Mouse (Mus musculus) neural tube, embryonic 13.5 days (tissue): ENCODE results near the gene Dvl2. TPM values are rescaled to one million over a fixed set of nuclear protein-coding genes. Genes with fewer than 3 reads are reported as not detected.

Experiments used
- ATAC-seq: fragments of 200-750 bp; cut with Nextera tagmentation; 2 replicates; pipeline ENCODE4 v1.8.0; 2017; ENCODE audit warnings: low read depth, mild to moderate bottlenecking, moderate TSS enrichment, moderate library complexity
- H3K27ac ChIP-seq: fragments of 300-500 bp; sonication (generic); replicated peaks from 2 replicates; pipeline ENCODE4 v1.5.1; 2015; ENCODE audit warnings: moderate library complexity, mild to moderate bottlenecking, inconsistent platforms
- H3K27me3 ChIP-seq: fragments of 300-500 bp; sonication (generic); 2 replicates; pipeline ENCODE4 v1.6.1; 2015; ENCODE audit warnings: mild to moderate bottlenecking, inconsistent platforms
- H3K36me3 ChIP-seq: fragments of 300-500 bp; sonication (generic); 2 replicates; pipeline ENCODE4 v1.6.1; 2015; ENCODE audit warnings: mild to moderate bottlenecking, inconsistent platforms
- H3K4me1 ChIP-seq: fragments of 300-500 bp; sonication (generic); replicated peaks from 2 replicates; pipeline ENCODE4 v1.6.1; 2015; ENCODE audit warnings: inconsistent platforms
- H3K4me2 ChIP-seq: fragments of 300-500 bp; sonication (generic); 2 replicates; pipeline ENCODE4 v1.6.1; 2015; ENCODE audit warnings: inconsistent platforms, mild to moderate bottlenecking, moderate library complexity
- H3K4me3 ChIP-seq: fragments of 300-500 bp; sonication (generic); 2 replicates; pipeline ENCODE4 v1.5.1; 2015; ENCODE audit warnings: mild to moderate bottlenecking, inconsistent platforms
- H3K9ac ChIP-seq: fragments of 300-500 bp; sonication (generic); 2 replicates; pipeline ENCODE4 v1.6.1; 2015; ENCODE audit warnings: moderate library complexity, mild to moderate bottlenecking, inconsistent platforms
- H3K9me3 ChIP-seq: fragments of 300-500 bp; sonication (generic); 2 replicates; pipeline ENCODE4 v1.6.1; 2016; ENCODE audit warnings: inconsistent platforms
- WGBS: fragments of 180-500 bp; shearing (Covaris S2); methylation state at CpG from one replicate; pipeline ENCODE4 v1.1.7; 2015; 5-methylcytosine and 5-hydroxymethylcytosine counted together
- polyA plus RNA-seq: library from polyadenylated mRNA; unstranded; fragments of >200 nt; fragmentation: Nextera tagmentation; extraction: Ambion mirVana; gene quantifications from 2 replicates; pipeline ENCODE4 v1.2.1, GENCODE M21; 2015

Gene Dvl2
- polyA plus RNA-seq, 1 experiment from 2014 or later, result 26.7 TPM

GRCm38 (mm10) chr11:69998567-69999491, 1.6 kb upstream of the Dvl2 start:
- Histone ChIP-seq H3K27me3 (no peaks in the 10 kb centered on the region), H3K27ac (0 out of 2 replicates have a peak overlapping the region, but pooled peaks have one; percentile 61), H3K36me3 (peaks cover 37% of the 10 kb centered on the region), H3K9ac (no peak overlapping the region), H3K4me3 (peak overlapping the region; percentile 92), H3K9me3 (no peaks in the 10 kb centered on the region), H3K4me2 (peak overlapping the region; percentile 65; the same call in 1 of the 2 replicates), H3K4me1 (peaks cover 63% of the 10 kb centered on the region)
- WGBS, result 92% methylated on average over 27 of the region's 27 CpGs
- ATAC-seq, result no peak

DNA sequence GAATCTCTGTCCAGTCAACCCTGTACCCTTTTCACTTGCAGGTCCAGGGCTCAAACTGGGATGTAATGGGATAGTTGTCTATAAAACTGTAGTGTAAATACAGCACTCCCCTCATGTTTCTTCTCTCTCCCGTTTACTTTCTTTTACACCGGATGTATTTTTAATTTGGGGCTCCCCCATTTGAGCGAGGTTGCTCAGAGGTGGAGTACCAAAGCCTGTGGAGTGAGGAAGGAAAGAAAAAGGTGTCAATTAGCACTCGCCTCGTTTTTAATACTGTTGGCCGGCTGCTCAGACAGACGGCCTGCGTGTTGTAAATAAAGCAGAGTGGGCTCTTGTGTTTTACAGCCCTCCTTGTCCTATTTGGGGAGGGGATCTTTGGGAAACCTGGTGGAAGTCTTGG, 729 bp upstream of the Dvl2 start:
- Histone ChIP-seq H3K4me1 (peaks cover 63% of the 10 kb centered on the region), H3K36me3 (peaks cover 31% of the 10 kb centered on the region), H3K4me3 (peak overlapping the region; percentile 92), H3K27ac (peak overlapping the region; percentile 61), H3K9ac (no peak overlapping the region), H3K4me2 (peak overlapping the region; percentile 95), H3K9me3 (no peaks in the 10 kb centered on the region), H3K27me3 (no peaks in the 10 kb centered on the region)
- 73% methylated on average over 8 of the region's 8 CpGs for WGBS
- no peak for ATAC-seq

GRCm38 (mm10) chr11:70001159-70001558, 764 bp downstream of the Dvl2 start:
- Histone ChIP-seq H3K27ac (peak overlapping the region; percentile 95), H3K4me2 (peak overlapping the region; percentile 95), H3K36me3 (peaks cover 44% of the 10 kb centered on the region), H3K4me3 (peak overlapping the region; percentile 92), H3K27me3 (no peaks in the 10 kb centered on the region), H3K9ac (peak overlapping the region; percentile 89), H3K4me1 (peaks cover 65% of the 10 kb centered on the region), H3K9me3 (no peaks in the 10 kb centered on the region)
- WGBS, result 15% methylated on average over 8 of the region's 8 CpGs
- no peak for ATAC-seq

GRCm38 (mm10) chr11:70001865-70002264, 1.5 kb downstream of the Dvl2 start:
- H3K9me3 ChIP-seq, result no peaks in the 10 kb centered on the region
- peak overlapping the region; percentile 95 for H3K4me2 ChIP-seq
- H3K4me1 ChIP-seq, result peaks cover 65% of the 10 kb centered on the region
- ATAC-seq, result no peak
- peaks cover 51% of the 10 kb centered on the region for H3K36me3 ChIP-seq
- peak overlapping the region; percentile 89 for H3K9ac ChIP-seq
- H3K4me3 ChIP-seq, result peak overlapping the region; percentile 92
- H3K27ac ChIP-seq, result no peak overlapping the region
- no peaks in the 10 kb centered on the region for H3K27me3 ChIP-seq

DNA sequence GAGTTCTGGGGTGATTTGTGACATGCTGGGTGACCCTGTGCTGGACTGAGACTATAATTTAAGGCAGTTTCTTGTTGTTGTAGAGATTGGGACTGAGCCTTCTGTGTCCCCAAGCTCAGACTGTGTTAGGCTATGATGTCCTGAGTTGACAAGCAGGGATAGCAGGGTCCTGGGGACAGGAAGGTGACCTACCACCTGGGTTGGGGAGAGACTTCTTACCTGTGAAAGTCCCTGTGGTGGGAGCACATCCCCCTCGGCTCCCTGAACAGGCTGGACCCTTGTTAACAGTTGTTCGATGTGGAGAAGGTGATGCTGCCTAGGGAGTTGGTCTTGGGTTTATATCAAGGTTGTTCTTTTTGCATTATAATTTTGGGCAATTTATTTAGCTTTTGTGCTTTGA, 2.1 kb downstream of the Dvl2 start:
- Histone ChIP-seq H3K27me3 (no peaks in the 10 kb centered on the region), H3K36me3 (peaks cover 57% of the 10 kb centered on the region), H3K4me3 (peak overlapping the region; percentile 92), H3K4me1 (peaks cover 62% of the 10 kb centered on the region), H3K9ac (peak overlapping the region; percentile 53), H3K9me3 (no peaks in the 10 kb centered on the region), H3K27ac (no peak overlapping the region), H3K4me2 (peak overlapping the region; percentile 95)
- no peak for ATAC-seq
- 88% methylated on average over 2 of the region's 2 CpGs for WGBS

DNA sequence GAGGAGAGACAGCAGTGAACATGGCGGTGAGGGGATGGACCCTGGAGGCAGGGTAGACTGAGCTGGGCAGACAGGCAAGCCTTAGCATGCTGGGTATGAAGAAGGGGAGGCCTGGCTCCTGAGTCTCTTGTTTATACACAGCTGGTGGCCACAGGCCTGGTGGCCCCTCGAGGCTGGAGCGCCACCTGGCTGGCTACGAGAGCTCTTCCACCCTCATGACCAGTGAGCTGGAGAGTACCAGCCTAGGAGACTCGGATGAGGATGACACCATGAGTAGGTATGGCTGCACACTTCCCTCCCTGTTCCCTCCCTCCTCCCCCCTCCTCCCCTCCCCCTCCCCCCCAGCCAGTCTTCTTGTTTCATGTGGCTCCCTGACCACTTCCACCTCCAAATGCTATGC, 5.1 kb downstream of the Dvl2 start:
- peaks cover 40% of the 10 kb centered on the region for H3K4me1 ChIP-seq
- H3K4me3 ChIP-seq, result no peak overlapping the region
- H3K27me3 ChIP-seq, result no peaks in the 10 kb centered on the region
- no peak overlapping the region for H3K4me2 ChIP-seq
- 54% methylated on average over 5 of the region's 5 CpGs for WGBS
- no peaks in the 10 kb centered on the region for H3K9me3 ChIP-seq
- H3K27ac ChIP-seq, result no peak overlapping the region
- ATAC-seq, result no peak
- H3K36me3 ChIP-seq, result peaks cover 64% of the 10 kb centered on the region
- H3K9ac ChIP-seq, result no peak overlapping the region

GRCm38 (mm10) chr11:70010033-70010432, 9.6 kb downstream of the Dvl2 start:
- WGBS, result 90% methylated on average over 6 of the region's 6 CpGs
- peaks cover 93% of the 10 kb centered on the region for H3K36me3 ChIP-seq

GRCm38 (mm10) chr11:70010548-70010947, 10.2 kb downstream of the Dvl2 start:
- H3K27ac ChIP-seq, result no peak overlapping the region
- no peak for ATAC-seq
- 87% methylated on average over 12 of the region's 12 CpGs for WGBS
- no peak overlapping the region for H3K4me3 ChIP-seq
- no peaks in the 10 kb centered on the region for H3K27me3 ChIP-seq
- H3K9me3 ChIP-seq, result no peaks in the 10 kb centered on the region
- peaks cover 87% of the 10 kb centered on the region for H3K36me3 ChIP-seq
- 0 out of 2 replicates have a peak overlapping the region, but pooled peaks have one; percentile 5 for H3K9ac ChIP-seq
- peaks cover 13% of the 10 kb centered on the region for H3K4me1 ChIP-seq
- no peak overlapping the region for H3K4me2 ChIP-seq

More at GRCm38 (mm10) chr11:70010033-70010432, 9.6 kb downstream of the Dvl2 start:
- Histone ChIP-seq H3K4me1 (peaks cover 13% of the 10 kb centered on the region), H3K27me3 (no peaks in the 10 kb centered on the region), H3K27ac (no peak overlapping the region), H3K4me3 (no peak overlapping the region), H3K4me2 (no peak overlapping the region), H3K9ac (no peak overlapping the region), H3K9me3 (no peaks in the 10 kb centered on the region)
- no peak for ATAC-seq

- Histone ChIP-seq H3K27ac (no peak overlapping the region), H3K36me3 (peaks cover 83% of the 10 kb centered on the region), H3K4me2 (no peak overlapping the region), H3K4me1 (peaks cover 13% of the 10 kb centered on the region), H3K4me3 (no peak overlapping the region), H3K27me3 (no peaks in the 10 kb centered on the region), H3K9me3 (no peaks in the 10 kb centered on the region), H3K9ac (0 out of 2 replicates have a peak overlapping the region, but pooled peaks have one; percentile 5)
- 80% methylated on average over 10 of the region's 10 CpGs for WGBS
- no peak for ATAC-seq
Observed at GRCm38 (mm10) chr11:70010961-70011360, 10.6 kb downstream of the Dvl2 start.

DNA sequence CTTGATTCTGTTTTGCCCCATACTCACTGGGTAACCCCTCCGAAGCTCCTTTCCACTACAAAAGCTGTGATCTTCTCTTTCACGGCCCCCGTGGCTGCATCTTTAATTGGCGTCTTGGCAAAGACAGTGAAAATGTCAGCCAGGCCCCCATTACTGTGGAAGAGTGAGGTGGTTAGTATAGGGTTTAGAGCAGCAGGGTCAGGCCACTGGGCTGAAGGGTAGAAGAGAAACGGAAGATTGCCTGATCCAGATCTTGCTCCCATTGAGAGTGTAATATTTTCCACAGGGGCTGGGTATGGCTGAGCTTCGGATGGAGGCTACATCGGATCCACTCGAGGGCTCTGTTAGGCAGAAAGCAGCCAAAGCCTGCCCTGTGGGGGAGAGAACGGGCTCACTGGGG, 12.5 kb downstream of the Dvl2 start:
- Histone ChIP-seq H3K4me2 (no peak overlapping the region), H3K4me3 (no peak overlapping the region), H3K4me1 (peaks cover 23% of the 10 kb centered on the region), H3K36me3 (peaks cover 64% of the 10 kb centered on the region), H3K9me3 (no peaks in the 10 kb centered on the region), H3K9ac (no peak overlapping the region), H3K27me3 (no peaks in the 10 kb centered on the region), H3K27ac (no peak overlapping the region)
- ATAC-seq, result no peak
- 86% methylated on average over 9 of the region's 9 CpGs for WGBS

- H3K27me3 ChIP-seq, result no peaks in the 10 kb centered on the region
- no peaks in the 10 kb centered on the region for H3K9me3 ChIP-seq
- no peak for ATAC-seq
- WGBS, result 86% methylated on average over 3 of the region's 3 CpGs
- H3K9ac ChIP-seq, result no peak overlapping the region
- H3K4me3 ChIP-seq, result no peak overlapping the region
- peaks cover 59% of the 10 kb centered on the region for H3K36me3 ChIP-seq
- no peak overlapping the region for H3K4me2 ChIP-seq
- H3K27ac ChIP-seq, result no peak overlapping the region
- H3K4me1 ChIP-seq, result peaks cover 26% of the 10 kb centered on the region
Observed at GRCm38 (mm10) chr11:70013408-70013807, 13.0 kb downstream of the Dvl2 start.

DNA sequence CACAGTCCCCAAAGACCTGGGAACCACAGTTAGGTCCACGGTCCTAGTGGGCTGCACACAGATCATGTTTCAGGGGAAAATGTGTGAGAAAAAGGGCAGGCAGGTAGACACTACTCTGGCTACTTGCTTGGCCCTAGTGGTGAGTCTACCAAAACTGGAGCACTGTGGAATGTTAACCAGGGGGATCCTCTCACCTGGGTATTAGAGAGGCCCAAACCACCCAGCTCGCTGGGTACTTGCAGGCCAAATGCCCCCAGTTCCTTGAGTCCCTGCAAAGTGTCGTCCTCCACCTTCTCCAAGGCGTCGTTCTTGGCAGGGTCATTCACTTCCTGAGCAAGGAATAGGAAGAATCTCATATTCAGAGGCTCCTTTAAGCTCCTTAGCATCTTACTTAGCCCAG, 13.7 kb downstream of the Dvl2 start:
- peaks cover 52% of the 10 kb centered on the region for H3K36me3 ChIP-seq
- H3K27ac ChIP-seq, result no peak overlapping the region
- no peaks in the 10 kb centered on the region for H3K27me3 ChIP-seq
- ATAC-seq, result no peak
- no peaks in the 10 kb centered on the region for H3K9me3 ChIP-seq
- H3K4me2 ChIP-seq, result peak overlapping the region; percentile 72
- 64% methylated on average over 5 of the region's 5 CpGs for WGBS
- 0 out of 2 replicates have a peak overlapping the region, but pooled peaks have one; percentile 65 for H3K4me3 ChIP-seq
- peak overlapping the region; percentile 84 for H3K9ac ChIP-seq
- H3K4me1 ChIP-seq, result peaks cover 31% of the 10 kb centered on the region
